Mouse (Mus musculus) lung, embryonic 16.5 days (tissue): ENCODE measurements around the gene Fhl4. TPM values are rescaled to one million over a fixed set of nuclear protein-coding genes. Genes with fewer than 3 reads are reported as not detected.

Experiments used
- ATAC-seq: fragments of 200-750 bp; cut with Nextera tagmentation; 2 replicates; pipeline ENCODE4 v1.8.0; 2017; ENCODE audit warnings: low read depth, mild to moderate bottlenecking, moderate library complexity
- H3K27ac ChIP-seq: fragments of 300-500 bp; sonication (generic); 2 replicates; pipeline ENCODE4 v1.5.1; 2014; ENCODE audit warnings: mild to moderate bottlenecking, control low read depth, low read length
- H3K27me3 ChIP-seq: fragments of 300-500 bp; sonication (generic); 2 replicates; pipeline ENCODE4 v1.6.1; 2014; ENCODE audit warnings: low read depth, low read length, mixed read lengths; ENCODE audit not compliant: control insufficient read depth, insufficient read depth
- H3K36me3 ChIP-seq: fragments of 300-500 bp; sonication (generic); 2 replicates; pipeline ENCODE4 v1.6.1; 2014; ENCODE audit warnings: low read length; ENCODE audit not compliant: control insufficient read depth, insufficient read depth
- H3K4me1 ChIP-seq: fragments of 300-500 bp; sonication (generic); replicated peaks from 2 replicates; pipeline ENCODE4 v1.6.1; 2014; ENCODE audit warnings: low read length, mixed read lengths; ENCODE audit not compliant: control insufficient read depth, insufficient read depth
- H3K4me2 ChIP-seq: fragments of 300-500 bp; sonication (generic); 2 replicates; pipeline ENCODE4 v1.6.1; 2014; ENCODE audit warnings: low read depth, low read length, control low read depth
- H3K4me3 ChIP-seq: fragments of 300-500 bp; sonication (generic); 2 replicates; pipeline ENCODE4 v1.5.1; 2014; ENCODE audit warnings: mild to moderate bottlenecking, low read length, control low read depth
- H3K9ac ChIP-seq: fragments of 300-500 bp; sonication (generic); 2 replicates; pipeline ENCODE4 v1.6.1; 2014; ENCODE audit warnings: low read length, control low read depth
- H3K9me3 ChIP-seq: fragments of 300-500 bp; sonication (generic); 2 replicates; pipeline ENCODE4 v1.6.1; 2016; ENCODE audit warnings: low read length; ENCODE audit not compliant: control insufficient read depth
- WGBS: fragments of 180-500 bp; shearing (Covaris S2); extraction: QIAGEN DNeasy Blood & Tissue Kit; methylation state at CpG from one replicate; pipeline ENCODE4 v1.1.7; 2014; 5-methylcytosine and 5-hydroxymethylcytosine counted together
- polyA plus RNA-seq: library from polyadenylated mRNA; unstranded; fragments of >200 nt; fragmentation: Nextera tagmentation; extraction: Ambion mirVana; gene quantifications from 2 replicates; pipeline ENCODE4 v1.2.1, GENCODE M21; 2015

Gene Fhl4
- polyA plus RNA-seq, 1 experiment from 2014 or later, result 1.0 TPM

DNA sequence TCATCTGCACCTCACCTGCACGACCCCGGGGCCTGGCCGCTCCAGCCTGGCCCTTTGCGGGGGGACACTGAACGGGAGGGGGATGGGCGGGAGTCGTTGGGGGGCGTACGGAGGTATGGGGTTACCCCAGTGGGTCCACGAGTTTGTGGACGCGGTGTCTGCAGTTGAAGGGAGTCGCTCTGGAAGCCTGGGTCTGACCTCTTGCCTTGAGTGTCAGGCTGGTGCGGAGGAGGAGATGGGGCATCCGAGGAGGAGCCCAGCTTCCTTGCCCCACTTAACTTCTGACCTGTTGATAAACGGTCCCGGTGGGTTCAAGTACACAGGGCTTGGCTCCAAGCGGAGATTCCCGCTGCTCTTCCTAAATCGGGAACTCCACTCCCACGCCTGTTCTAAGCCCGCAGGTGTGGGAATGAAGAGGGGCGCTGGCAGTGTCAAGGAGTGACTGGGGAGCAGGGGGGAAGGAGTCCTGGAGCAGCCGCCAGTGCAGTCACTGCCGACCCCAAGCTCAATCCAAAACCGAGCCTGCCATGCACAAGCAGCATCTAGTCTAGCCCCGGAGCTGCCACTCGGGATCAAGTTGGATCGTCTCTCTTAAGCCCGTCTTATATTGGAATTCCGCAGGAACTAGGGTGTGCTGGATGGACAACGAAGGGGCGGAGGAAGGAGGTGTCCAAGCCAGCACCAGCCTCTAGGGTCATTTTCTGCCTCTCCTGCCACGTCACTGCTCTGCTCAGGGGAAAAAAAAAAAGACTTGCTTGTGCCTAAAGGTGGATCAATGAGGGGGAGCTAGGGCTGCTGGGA, 990 bp upstream of the Fhl4 start:
- Histone ChIP-seq H3K4me2 (peak overlapping the region; percentile 82), H3K4me3 (peak overlapping the region; percentile 99), H3K27me3 (no peaks in the 10 kb centered on the region), H3K27ac (peak overlapping the region; percentile 90), H3K4me1 (peaks cover 10% of the 10 kb centered on the region), H3K9ac (peak overlapping the region; percentile 96), H3K36me3 (no peaks in the 10 kb centered on the region), H3K9me3 (no peaks in the 10 kb centered on the region)
- ATAC-seq, result peak; percentile 28
- WGBS, result under 1% methylated on average over 34 of the region's 34 CpGs

DNA sequence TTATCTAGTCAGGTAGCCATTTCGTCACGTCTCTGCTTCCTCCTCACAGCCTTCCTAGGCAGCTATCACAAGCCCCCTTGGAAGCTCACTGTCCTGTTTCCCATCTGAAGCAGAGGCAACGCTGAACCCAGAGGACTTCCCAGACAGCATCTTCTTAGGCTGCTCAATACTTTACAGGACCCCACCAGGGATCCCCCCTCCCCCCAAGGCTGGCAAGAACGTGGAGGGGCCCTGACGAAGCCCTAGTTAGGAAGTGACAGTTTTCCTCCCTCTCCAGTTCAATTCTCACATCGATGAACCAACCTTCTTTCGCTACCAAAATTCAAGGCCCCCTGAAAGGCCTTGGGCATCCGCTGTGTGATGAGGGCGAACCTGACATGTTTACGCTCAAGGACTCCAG, 454 bp downstream of the Fhl4 start:
- peaks cover 10% of the 10 kb centered on the region for H3K4me1 ChIP-seq
- ATAC-seq, result peak; percentile 5; the same call in 1 of the 2 replicates
- H3K4me2 ChIP-seq, result peak overlapping the region; percentile 82
- H3K36me3 ChIP-seq, result no peaks in the 10 kb centered on the region
- peak overlapping the region; percentile 96 for H3K9ac ChIP-seq
- H3K4me3 ChIP-seq, result peak overlapping the region; percentile 99
- 2% methylated on average over 10 of the region's 10 CpGs for WGBS
- no peaks in the 10 kb centered on the region for H3K27me3 ChIP-seq
- H3K9me3 ChIP-seq, result no peaks in the 10 kb centered on the region
- H3K27ac ChIP-seq, result peak overlapping the region; percentile 89

DNA sequence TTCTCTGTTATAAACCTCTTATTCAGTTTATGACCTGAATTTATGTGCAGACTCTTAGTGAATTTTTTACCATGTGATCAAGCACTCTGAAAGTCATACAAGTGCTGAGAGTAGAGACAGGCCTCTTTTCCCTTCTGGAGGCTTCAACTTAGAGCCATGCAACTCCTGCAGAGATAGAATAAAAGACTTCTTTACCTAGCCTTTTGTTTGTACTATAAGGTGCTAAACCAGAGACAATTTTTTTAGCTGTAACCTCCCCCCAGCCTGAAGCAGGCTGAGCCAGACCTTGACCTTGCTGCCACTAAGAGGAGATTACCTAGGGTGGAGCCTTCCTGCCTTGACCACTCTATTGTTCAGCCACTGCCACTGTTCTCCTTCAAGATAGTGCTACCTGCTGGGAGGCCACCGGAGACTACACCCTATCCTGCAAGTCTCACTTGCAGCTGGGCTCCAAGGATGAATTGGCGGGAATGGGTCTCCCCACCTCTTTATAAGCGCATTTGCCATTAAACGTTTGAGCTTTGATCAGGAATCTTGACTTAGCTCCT, 30.6 kb downstream of the Fhl4 start:
- no peak overlapping the region for H3K27ac ChIP-seq
- no peak overlapping the region for H3K9ac ChIP-seq
- no peaks in the 10 kb centered on the region for H3K36me3 ChIP-seq
- H3K4me1 ChIP-seq, result no peaks in the 10 kb centered on the region
- WGBS, result 66% methylated on average over 4 of the region's 4 CpGs
- no peaks in the 10 kb centered on the region for H3K9me3 ChIP-seq
- no peak overlapping the region for H3K4me2 ChIP-seq
- no peak for ATAC-seq
- no peak overlapping the region for H3K4me3 ChIP-seq
- H3K27me3 ChIP-seq, result no peaks in the 10 kb centered on the region

DNA sequence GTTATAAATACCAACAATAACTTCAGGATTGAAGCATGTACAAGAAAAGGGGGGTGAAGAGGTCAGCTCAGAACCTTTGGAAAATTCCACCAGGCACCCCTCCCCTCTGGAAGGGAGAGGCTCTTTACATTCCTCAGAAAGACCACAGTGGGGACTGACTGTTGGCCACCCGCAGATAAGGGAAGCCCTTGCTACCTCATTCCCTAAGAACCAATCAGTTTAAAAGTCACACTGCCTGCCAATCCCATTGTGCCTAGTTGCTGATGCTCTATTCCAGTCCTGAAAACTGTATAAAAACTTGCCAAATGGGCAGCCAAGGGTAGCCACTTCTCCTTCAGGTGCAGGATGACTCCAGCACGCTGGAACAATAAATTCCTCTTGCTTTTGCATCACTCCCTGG, 47.4 kb downstream of the Fhl4 start:
- Histone ChIP-seq H3K4me3 (no peak overlapping the region), H3K27ac (no peak overlapping the region), H3K36me3 (no peaks in the 10 kb centered on the region), H3K9me3 (no peaks in the 10 kb centered on the region), H3K27me3 (no peaks in the 10 kb centered on the region), H3K4me2 (no peak overlapping the region), H3K4me1 (no peaks in the 10 kb centered on the region), H3K9ac (no peak overlapping the region)
- WGBS, result 61% methylated on average over 2 of the region's 2 CpGs
- ATAC-seq, result no peak

DNA sequence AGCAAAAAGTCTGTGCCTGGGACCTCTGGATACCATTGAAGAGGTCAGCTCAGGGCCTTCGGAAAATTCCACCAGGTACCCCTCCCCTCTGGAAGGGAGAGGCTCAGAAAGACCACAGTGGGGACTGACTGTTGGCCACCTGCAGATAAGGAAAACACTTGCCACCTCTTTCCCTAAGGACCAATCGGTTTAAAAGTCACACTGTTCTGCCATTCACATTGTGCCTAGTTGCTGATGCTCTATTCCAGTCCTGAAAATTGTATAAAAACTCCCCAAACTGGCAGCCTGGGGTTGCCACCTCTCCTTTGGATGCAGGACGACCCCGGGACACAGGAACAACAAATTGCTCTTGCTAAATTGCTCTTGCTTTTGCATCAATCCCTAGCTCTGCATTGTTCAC, 49.8 kb downstream of the Fhl4 start:
- 17% methylated on average over 4 of the region's 4 CpGs for WGBS
- H3K4me2 ChIP-seq, result no peak overlapping the region
- H3K9me3 ChIP-seq, result 0 out of 2 replicates have a peak, but pooled peaks cover 3% of the 10 kb centered on the region
- ATAC-seq, result no peak
- H3K9ac ChIP-seq, result no peak overlapping the region
- H3K4me3 ChIP-seq, result no peak overlapping the region
- no peaks in the 10 kb centered on the region for H3K36me3 ChIP-seq
- H3K27ac ChIP-seq, result no peak overlapping the region
- no peaks in the 10 kb centered on the region for H3K4me1 ChIP-seq
- no peaks in the 10 kb centered on the region for H3K27me3 ChIP-seq

DNA sequence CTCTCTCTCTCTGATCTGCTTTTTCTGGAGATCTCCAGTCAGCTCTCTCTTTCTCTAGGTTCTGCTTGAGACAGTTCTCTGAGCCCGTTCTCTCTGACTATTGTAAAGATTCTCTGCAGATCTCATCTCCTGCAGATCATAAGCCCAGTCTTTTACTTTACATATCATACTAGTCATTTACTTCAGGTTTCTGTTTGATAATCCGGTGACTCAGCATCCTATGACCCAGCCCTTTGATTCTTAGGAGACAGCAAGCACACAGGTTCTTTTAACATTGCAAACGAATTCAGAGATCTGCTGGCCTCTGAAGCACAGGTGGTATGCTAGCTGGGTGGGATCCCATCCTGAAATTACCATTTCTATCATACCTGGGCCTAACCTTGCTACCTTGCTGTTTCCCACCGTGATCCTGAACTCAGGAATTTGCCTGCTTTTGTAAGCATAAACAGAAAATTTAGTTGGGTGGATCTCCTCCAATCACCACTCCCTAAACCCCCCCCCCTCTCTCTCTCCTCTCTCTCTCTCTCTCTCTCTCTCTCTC, 51.6 kb downstream of the Fhl4 start:
- H3K4me1 ChIP-seq, result no peaks in the 10 kb centered on the region
- H3K9ac ChIP-seq, result no peak overlapping the region
- no peak overlapping the region for H3K4me2 ChIP-seq
- no peaks in the 10 kb centered on the region for H3K36me3 ChIP-seq
- H3K27ac ChIP-seq, result no peak overlapping the region
- WGBS, result 52% methylated on average over 4 of the region's 4 CpGs
- no peaks in the 10 kb centered on the region for H3K27me3 ChIP-seq
- no peak overlapping the region for H3K4me3 ChIP-seq
- no peak for ATAC-seq
- 0 out of 2 replicates have a peak, but pooled peaks cover 3% of the 10 kb centered on the region for H3K9me3 ChIP-seq

DNA sequence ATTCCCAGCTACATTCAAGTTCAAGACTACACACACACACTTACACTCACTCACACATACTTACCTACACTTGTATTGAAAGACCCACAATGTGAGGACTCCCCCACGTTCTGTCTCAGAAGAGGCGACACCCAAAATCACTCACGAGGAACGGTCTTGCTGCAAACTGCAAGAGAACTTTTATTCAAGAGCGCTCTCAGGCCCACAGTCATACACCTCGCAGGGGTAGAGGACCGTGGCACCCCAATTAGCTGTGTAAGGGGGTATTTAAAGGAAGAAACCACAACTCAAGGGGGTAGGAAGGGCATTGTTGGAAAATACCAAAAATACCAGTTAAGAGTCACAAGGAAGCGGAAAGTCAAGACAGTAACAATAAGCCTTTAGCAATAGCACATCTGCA, 54.3 kb downstream of the Fhl4 start:
- WGBS, result 91% methylated on average over 8 of the region's 8 CpGs
- H3K27ac ChIP-seq, result no peak overlapping the region
- no peaks in the 10 kb centered on the region for H3K27me3 ChIP-seq
- ATAC-seq, result no peak
- no peak overlapping the region for H3K9ac ChIP-seq
- H3K4me1 ChIP-seq, result peaks cover 8% of the 10 kb centered on the region
- H3K36me3 ChIP-seq, result no peaks in the 10 kb centered on the region
- H3K4me2 ChIP-seq, result no peak overlapping the region
- H3K4me3 ChIP-seq, result no peak overlapping the region
- H3K9me3 ChIP-seq, result 0 out of 2 replicates have a peak, but pooled peaks cover 3% of the 10 kb centered on the region

DNA sequence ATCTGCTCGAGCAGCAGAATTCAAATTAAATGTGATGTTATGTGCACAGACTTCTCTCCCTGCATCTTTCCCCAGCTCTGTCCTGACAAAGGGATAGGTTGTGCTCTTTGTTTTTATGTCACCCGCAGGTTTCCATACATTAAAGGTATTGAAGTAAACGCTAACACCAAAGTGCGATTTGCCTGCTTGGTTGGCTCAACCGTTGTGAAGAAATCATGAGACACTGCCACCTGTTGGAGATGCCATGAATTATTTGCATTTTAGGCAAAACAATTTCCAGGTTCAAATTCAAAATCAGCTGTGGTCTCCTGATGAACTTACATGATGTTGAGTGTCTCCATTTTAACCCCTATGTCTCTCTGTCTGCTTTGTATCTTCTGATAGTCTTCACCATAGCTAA, 55.7 kb downstream of the Fhl4 start:
- H3K9ac ChIP-seq, result no peak overlapping the region
- peaks cover 8% of the 10 kb centered on the region for H3K4me1 ChIP-seq
- 28% methylated on average over 5 of the region's 5 CpGs for WGBS
- no peak for ATAC-seq
- no peak overlapping the region for H3K4me2 ChIP-seq
- H3K9me3 ChIP-seq, result 0 out of 2 replicates have a peak, but pooled peaks cover 3% of the 10 kb centered on the region
- H3K36me3 ChIP-seq, result no peaks in the 10 kb centered on the region
- H3K4me3 ChIP-seq, result no peak overlapping the region
- no peak overlapping the region for H3K27ac ChIP-seq
- no peaks in the 10 kb centered on the region for H3K27me3 ChIP-seq
